Mouse (Mus musculus): ENCODE data around the gene Gm17359. TPM values are rescaled to one million over a fixed set of nuclear protein-coding genes. Genes with fewer than 3 reads are reported as not detected.

Gene Gm17359
- total and polyA plus RNA-seq, 3 experiments: not detected

DNA sequence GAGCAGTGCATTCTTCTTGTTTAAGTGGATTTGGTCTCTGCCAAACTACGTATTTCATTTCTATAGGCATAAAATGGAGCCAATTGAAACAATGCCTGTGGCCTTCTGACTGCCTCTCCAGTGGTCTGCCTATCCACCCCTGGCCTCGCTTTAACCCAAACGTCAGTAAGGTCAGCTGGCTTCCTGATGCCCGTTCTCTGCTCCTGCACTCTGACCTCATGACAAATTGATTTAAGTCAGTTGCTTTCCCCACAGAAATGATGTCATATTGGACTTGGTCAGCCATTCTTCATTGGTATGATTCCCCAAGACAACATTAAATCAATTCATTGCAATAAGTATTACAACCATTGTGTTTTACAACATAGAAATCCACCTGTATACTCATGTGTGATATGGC is 72.1 kb downstream of the Gm17359 start:
- Histone ChIP-seq H3K9me3 (replicated peaks) (no peaks in the 10 kb centered on the region), H3K27me3 (ENCODE audit: insufficient read depth, low read length) (peaks cover 10% of the 10 kb centered on the region), H3K36me3 (replicated peaks) (no peaks in the 10 kb centered on the region), H3K4me1 (ENCODE audit: insufficient read depth, low read depth, low read length) (peaks cover 13% of the 10 kb centered on the region), H3K4me3 (ENCODE audit: low read depth, low read length) (no peak overlapping the region)
- ATAC-seq (ENCODE audit: extremely low read depth, insufficient number of reproducible peaks, low FRiP score, poor library complexity, severe bottlenecking): no peak
- DNase-seq (ENCODE audit: low spot score): no peak
- no peak for TF ChIP-seq TAL1 (conservative IDR thresholded peaks at IDR 0.05; ENCODE audit: low read depth, low read length)

DNA sequence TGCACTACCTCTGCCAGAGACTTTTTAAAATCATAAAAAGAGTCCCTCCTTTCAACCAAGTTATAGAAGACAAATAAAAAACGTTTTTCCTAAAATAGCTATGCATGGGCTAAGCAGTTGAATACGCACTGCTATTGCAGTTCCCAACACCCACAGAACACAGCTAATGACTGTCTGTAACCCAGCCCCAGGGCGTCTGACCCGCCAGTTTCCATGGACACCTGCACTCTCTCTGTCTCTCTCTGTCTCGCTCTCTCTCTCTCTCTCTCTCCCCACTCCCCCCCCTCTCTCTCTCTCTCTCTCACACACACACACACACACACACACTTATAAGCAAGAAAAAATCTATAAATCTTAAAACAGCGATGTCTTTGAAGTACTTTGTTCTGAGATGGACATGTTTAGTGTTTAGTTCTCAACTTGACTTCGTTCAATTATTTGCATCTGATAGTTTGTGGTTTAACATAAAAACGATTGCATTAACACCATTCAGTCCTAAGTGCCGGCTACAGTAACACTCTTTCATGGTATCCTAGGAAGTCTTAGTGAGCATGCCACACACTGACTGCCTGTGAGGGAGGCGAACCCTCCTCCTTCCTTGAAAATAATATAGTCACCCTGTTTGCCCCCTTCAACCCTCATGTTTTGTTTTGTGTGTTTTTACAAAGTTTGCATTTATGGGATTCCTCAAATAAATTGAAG is 73.6 kb downstream of the Gm17359 start:
- no peak for TF ChIP-seq TAL1 (conservative IDR thresholded peaks at IDR 0.05; ENCODE audit: low read depth, low read length)
- TF ChIP-seq POLR2AphosphoS5 (IDR thresholded peaks at IDR 0.05; ENCODE audit: insufficient replicate concordance, low read depth, low read length): no peak
- no peak for TF ChIP-seq CTCF (IDR thresholded peaks at IDR 0.05; ENCODE audit: low read depth, low read length)
- TF ChIP-seq GATA2 (IDR thresholded peaks at IDR 0.05; ENCODE audit: borderline replicate concordance, low read depth, low read length): no peak
- TF ChIP-seq GATA1 (IDR thresholded peaks at IDR 0.05; ENCODE audit: borderline replicate concordance, low read length): no peak
- ATAC-seq (ENCODE audit: extremely low read depth, insufficient number of reproducible peaks, low FRiP score, poor library complexity, severe bottlenecking): no peak
- no peak for DNase-seq (ENCODE audit: low spot score)
- no peaks in the 10 kb centered on the region for H3K36me3 ChIP-seq (replicated peaks)
- H3K27me3 ChIP-seq (ENCODE audit: insufficient read depth, low read length): peaks cover 9% of the 10 kb centered on the region
- no peaks in the 10 kb centered on the region for H3K9me3 ChIP-seq (replicated peaks)
- peaks cover 13% of the 10 kb centered on the region for H3K4me1 ChIP-seq (ENCODE audit: insufficient read depth, low read depth, low read length)
- no peak overlapping the region for H3K4me3 ChIP-seq (ENCODE audit: low read depth, low read length)

GRCm38 (mm10) chr3:79410629-79410995 is 74.2 kb downstream of the Gm17359 start:
- no peak for DNase-seq (ENCODE audit: low spot score)
- TF ChIP-seq CTCF (IDR thresholded peaks at IDR 0.05; ENCODE audit: low read depth, low read length): no peak
- Histone ChIP-seq H3K27me3 (ENCODE audit: insufficient read depth, low read length) (peaks cover 9% of the 10 kb centered on the region), H3K4me3 (ENCODE audit: low read depth, low read length) (no peak overlapping the region), H3K36me3 (replicated peaks) (no peaks in the 10 kb centered on the region), H3K4me1 (ENCODE audit: insufficient read depth, low read depth, low read length) (peaks cover 13% of the 10 kb centered on the region), H3K9me3 (replicated peaks) (no peaks in the 10 kb centered on the region)
- ATAC-seq (ENCODE audit: extremely low read depth, insufficient number of reproducible peaks, low FRiP score, poor library complexity, severe bottlenecking): no peak

GRCm38 (mm10) chr3:79411666-79412065 is 75.2 kb downstream of the Gm17359 start:
- H3K4me3 ChIP-seq (ENCODE audit: low read depth, low read length): no peak overlapping the region
- H3K9me3 ChIP-seq (replicated peaks): no peaks in the 10 kb centered on the region
- ATAC-seq (ENCODE audit: extremely low read depth, insufficient number of reproducible peaks, low FRiP score, poor library complexity, severe bottlenecking): no peak
- peaks cover 13% of the 10 kb centered on the region for H3K4me1 ChIP-seq (ENCODE audit: insufficient read depth, low read depth, low read length)
- peaks cover 9% of the 10 kb centered on the region for H3K27me3 ChIP-seq (ENCODE audit: insufficient read depth, low read length)
- H3K36me3 ChIP-seq (replicated peaks): no peaks in the 10 kb centered on the region
- TF ChIP-seq GATA1 (IDR thresholded peaks at IDR 0.05; ENCODE audit: borderline replicate concordance, low read length) (no peak), GATA2 (IDR thresholded peaks at IDR 0.05; ENCODE audit: borderline replicate concordance, low read depth, low read length) (no peak), POLR2AphosphoS5 (IDR thresholded peaks at IDR 0.05; ENCODE audit: insufficient replicate concordance, low read depth, low read length) (no peak), TAL1 (conservative IDR thresholded peaks at IDR 0.05; ENCODE audit: low read depth, low read length) (no peak), CTCF (IDR thresholded peaks at IDR 0.05; ENCODE audit: low read depth, low read length) (no peak)
- DNase-seq (ENCODE audit: low spot score): no peak

GRCm38 (mm10) chr3:79413492-79413891 is 77.0 kb downstream of the Gm17359 start:
- TF ChIP-seq POLR2AphosphoS5 (IDR thresholded peaks at IDR 0.05; ENCODE audit: insufficient replicate concordance, low read depth, low read length): no peak
- no peak for TF ChIP-seq TAL1 (conservative IDR thresholded peaks at IDR 0.05; ENCODE audit: low read depth, low read length)
- no peak for TF ChIP-seq GATA2 (IDR thresholded peaks at IDR 0.05; ENCODE audit: borderline replicate concordance, low read depth, low read length)
- no peak for TF ChIP-seq CTCF (IDR thresholded peaks at IDR 0.05; ENCODE audit: low read depth, low read length)
- TF ChIP-seq GATA1 (IDR thresholded peaks at IDR 0.05; ENCODE audit: borderline replicate concordance, low read length): no peak
- Histone ChIP-seq H3K36me3 (replicated peaks) (no peaks in the 10 kb centered on the region), H3K9me3 (replicated peaks) (no peaks in the 10 kb centered on the region), H3K4me3 (ENCODE audit: low read depth, low read length) (no peak overlapping the region), H3K27me3 (ENCODE audit: insufficient read depth, low read length) (peaks cover 12% of the 10 kb centered on the region), H3K4me1 (ENCODE audit: insufficient read depth, low read depth, low read length) (peaks cover 3% of the 10 kb centered on the region; the same call in 1 of the 2 replicates)
- no peak for ATAC-seq (ENCODE audit: extremely low read depth, insufficient number of reproducible peaks, low FRiP score, poor library complexity, severe bottlenecking)
- no peak for DNase-seq (ENCODE audit: low spot score)

GRCm38 (mm10) chr3:79415081-79415480 is 78.6 kb downstream of the Gm17359 start:
- TF ChIP-seq GATA2 (IDR thresholded peaks at IDR 0.05; ENCODE audit: borderline replicate concordance, low read depth, low read length): no peak
- no peak for TF ChIP-seq CTCF (IDR thresholded peaks at IDR 0.05; ENCODE audit: low read depth, low read length)
- TF ChIP-seq POLR2AphosphoS5 (IDR thresholded peaks at IDR 0.05; ENCODE audit: insufficient replicate concordance, low read depth, low read length): no peak
- no peak for TF ChIP-seq TAL1 (conservative IDR thresholded peaks at IDR 0.05; ENCODE audit: low read depth, low read length)
- TF ChIP-seq GATA1 (IDR thresholded peaks at IDR 0.05; ENCODE audit: borderline replicate concordance, low read length): no peak
- H3K36me3 ChIP-seq (replicated peaks): no peaks in the 10 kb centered on the region
- ATAC-seq (ENCODE audit: extremely low read depth, insufficient number of reproducible peaks, low FRiP score, poor library complexity, severe bottlenecking) (no peak), DNase-seq (ENCODE audit: low spot score) (no peak)
- no peak overlapping the region for H3K4me3 ChIP-seq (ENCODE audit: low read depth, low read length)
- H3K4me1 ChIP-seq (ENCODE audit: insufficient read depth, low read depth, low read length): peaks cover 3% of the 10 kb centered on the region; the same call in 1 of the 2 replicates
- H3K27me3 ChIP-seq (ENCODE audit: insufficient read depth, low read length): peaks cover 14% of the 10 kb centered on the region
- no peaks in the 10 kb centered on the region for H3K9me3 ChIP-seq (replicated peaks)

DNA sequence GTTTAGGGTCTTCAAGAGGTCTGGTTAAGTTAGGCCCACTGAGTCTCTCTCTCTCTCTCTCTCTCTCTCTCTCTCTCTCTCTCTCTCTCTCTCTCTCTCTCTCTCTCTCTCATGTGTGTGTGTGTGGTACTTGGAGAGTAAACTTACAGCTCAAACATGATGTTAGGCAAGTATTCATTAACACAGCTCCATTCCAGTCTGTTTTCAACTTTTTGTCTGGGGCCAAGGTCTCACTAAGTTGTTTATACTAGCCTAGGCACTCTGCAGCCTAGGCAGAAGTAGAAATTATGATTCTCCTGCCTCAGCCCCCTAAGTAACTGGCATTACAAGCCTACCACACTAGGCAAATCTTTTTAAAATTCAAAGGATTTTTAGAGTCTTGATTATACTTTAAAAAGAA is 79.5 kb downstream of the Gm17359 start:
- TF ChIP-seq CTCF (IDR thresholded peaks at IDR 0.05; ENCODE audit: low read depth, low read length) (no peak), GATA1 (IDR thresholded peaks at IDR 0.05; ENCODE audit: borderline replicate concordance, low read length) (no peak), POLR2AphosphoS5 (IDR thresholded peaks at IDR 0.05; ENCODE audit: insufficient replicate concordance, low read depth, low read length) (no peak), TAL1 (conservative IDR thresholded peaks at IDR 0.05; ENCODE audit: low read depth, low read length) (no peak), GATA2 (IDR thresholded peaks at IDR 0.05; ENCODE audit: borderline replicate concordance, low read depth, low read length) (no peak)
- DNase-seq (ENCODE audit: low spot score) (no peak), ATAC-seq (ENCODE audit: extremely low read depth, insufficient number of reproducible peaks, low FRiP score, poor library complexity, severe bottlenecking) (no peak)
- no peaks in the 10 kb centered on the region for H3K4me1 ChIP-seq (ENCODE audit: insufficient read depth, low read depth, low read length)
- no peaks in the 10 kb centered on the region for H3K9me3 ChIP-seq (replicated peaks)
- no peaks in the 10 kb centered on the region for H3K36me3 ChIP-seq (replicated peaks)
- no peak overlapping the region for H3K4me3 ChIP-seq (ENCODE audit: low read depth, low read length)
- peaks cover 17% of the 10 kb centered on the region for H3K27me3 ChIP-seq (ENCODE audit: insufficient read depth, low read length)
